Comparison of ENCODE assay signal across 8 mouse cellular contexts in the genomic region with DNA sequence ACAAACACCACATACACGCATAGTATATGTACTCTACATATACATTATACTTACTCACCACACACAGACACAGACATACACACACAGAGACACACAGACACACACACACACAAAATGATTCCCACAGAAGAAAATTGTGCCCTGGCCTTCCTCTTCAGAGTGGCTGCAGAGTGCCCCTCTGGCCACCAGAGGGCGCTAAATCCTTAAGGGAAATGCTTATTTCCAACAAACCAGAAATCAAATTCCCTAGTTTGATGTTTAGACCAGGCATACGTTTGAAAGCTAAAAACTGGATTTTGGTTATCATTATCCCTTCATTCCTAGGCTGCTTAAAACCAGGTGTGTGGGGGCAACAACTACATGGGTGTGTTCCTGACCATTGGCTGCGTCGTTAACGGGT.
DNase-seq lines count a peak whose midpoint lies in the region; ATAC-seq and TF ChIP-seq lines count a peak whose summit lies in the region.

No protein-coding gene starts in this region.

- no peak overlapping the region for H3K27ac ChIP-seq in intestine, embryonic 14.5 days (ENCODE audit: low read depth)
- no peak overlapping the region for H3K27ac ChIP-seq in intestine, embryonic 16.5 days (ENCODE audit: low read length)
- no peak overlapping the region for H3K27ac ChIP-seq in midbrain, postnatal 0 days (ENCODE audit: low read depth, low read length)

- no peaks in the 10 kb centered on the region for H3K9me3 ChIP-seq in intestine, embryonic 14.5 days (ENCODE audit: control insufficient read depth, low read length)
- H3K9me3 ChIP-seq in intestine, embryonic 16.5 days (ENCODE audit: control insufficient read depth, low read length), result no peaks in the 10 kb centered on the region
- H3K9me3 ChIP-seq in G1E (replicated peaks), result no peaks in the 10 kb centered on the region
- H3K9me3 ChIP-seq in midbrain, postnatal 0 days (ENCODE audit: low read length), result no peaks in the 10 kb centered on the region

- peak; percentile 81 for TF ChIP-seq CTCF in G1E (IDR thresholded peaks at IDR 0.05; ENCODE audit: low read depth, low read length)
- peak; percentile 99 for TF ChIP-seq CTCF in midbrain, postnatal 0 days (IDR thresholded peaks at IDR 0.05)

- peaks cover 4% of the 10 kb centered on the region; the same call in 1 of the 2 replicates for H3K4me1 ChIP-seq in intestine, embryonic 14.5 days (replicated peaks; ENCODE audit: control insufficient read depth, insufficient read depth, low read length)
- peaks cover 6% of the 10 kb centered on the region; the same call in 1 of the 2 replicates for H3K4me1 ChIP-seq in intestine, embryonic 16.5 days (ENCODE audit: control insufficient read depth, insufficient read depth, low read length)
- peaks cover 77% of the 10 kb centered on the region for H3K4me1 ChIP-seq in G1E (ENCODE audit: insufficient read depth, low read depth, low read length)
- 0 out of 2 replicates have a peak, but pooled peaks cover 3% of the 10 kb centered on the region for H3K4me1 ChIP-seq in midbrain, postnatal 0 days (ENCODE audit: insufficient read depth, low read length)

- no peak overlapping the region for H3K4me2 ChIP-seq in intestine, embryonic 14.5 days (ENCODE audit: low read length)
- H3K4me2 ChIP-seq in intestine, embryonic 16.5 days (ENCODE audit: low read depth, low read length), result no peak overlapping the region
- no peak overlapping the region for H3K4me2 ChIP-seq in midbrain, postnatal 0 days (ENCODE audit: low read depth, low read length, poor library complexity, severe bottlenecking)

- H3K4me3 ChIP-seq in intestine, embryonic 14.5 days (ENCODE audit: low read depth, low read length), result no peak overlapping the region
- H3K4me3 ChIP-seq in intestine, embryonic 16.5 days (ENCODE audit: low read length), result no peak overlapping the region
- H3K4me3 ChIP-seq in G1E (ENCODE audit: low read depth, low read length), result no peak overlapping the region
- no peak overlapping the region for H3K4me3 ChIP-seq in midbrain, postnatal 0 days (ENCODE audit: low read depth, low read length)

- intact Hi-C loops in gastrocnemius, postnatal 14 days (cut with DNase I; ENCODE audit: low total_unique reads), result loop anchor here (10.0 kb wide), 1 partner anchor 339 kb away; a partner anchor contains a TSS
- intact Hi-C loops in left cerebral cortex, postnatal 14 days (cut with DNase I), result loop anchor here (2.0 kb wide), 1 partner anchor 333 kb away; no protein-coding TSS in a partner anchor

- H3K9ac ChIP-seq in intestine, embryonic 14.5 days (ENCODE audit: low read length), result no peak overlapping the region
- no peak overlapping the region for H3K9ac ChIP-seq in intestine, embryonic 16.5 days (ENCODE audit: low read depth, low read length)
- no peak overlapping the region for H3K9ac ChIP-seq in midbrain, postnatal 0 days (replicated peaks; ENCODE audit: low read length, poor library complexity, severe bottlenecking)

- 0 out of 2 replicates have a peak, but pooled peaks have one; percentile 24 for ATAC-seq in intestine, embryonic 14.5 days (replicated peaks; ENCODE audit: low FRiP score, low TSS enrichment, low read depth)
- ATAC-seq in intestine, embryonic 16.5 days, result no peak
- ATAC-seq in G1E (ENCODE audit: extremely low read depth, insufficient number of reproducible peaks, low FRiP score, poor library complexity, severe bottlenecking), result no peak
- ATAC-seq in midbrain, postnatal 0 days (ENCODE audit: low FRiP score), result no peak

- 43% methylated on average over 6 of the region's 6 CpGs for WGBS in intestine, embryonic 14.5 days
- 44% methylated on average over 6 of the region's 6 CpGs for WGBS in intestine, embryonic 16.5 days
- WGBS in midbrain, postnatal 0 days, result 44% methylated on average over 6 of the region's 6 CpGs

- H3K27me3 ChIP-seq in intestine, embryonic 14.5 days (replicated peaks; ENCODE audit: control insufficient read depth, insufficient read depth, low read length), result no peaks in the 10 kb centered on the region
- H3K27me3 ChIP-seq in intestine, embryonic 16.5 days (replicated peaks; ENCODE audit: control insufficient read depth, insufficient read depth, low read length), result no peaks in the 10 kb centered on the region
- peaks cover 2% of the 10 kb centered on the region; the same call in 1 of the 2 replicates for H3K27me3 ChIP-seq in G1E (ENCODE audit: insufficient read depth, low read length)
- no peaks in the 10 kb centered on the region for H3K27me3 ChIP-seq in midbrain, postnatal 0 days (ENCODE audit: insufficient read depth, low read length)

- peak; percentile 88 for DNase-seq in intestine, embryonic 14.5 days (ENCODE audit: low spot score)
- no peak for DNase-seq in G1E (ENCODE audit: low spot score)
- DNase-seq in cerebellum, adult 8-10 months, result peak; percentile 67
- peak; percentile 59 for DNase-seq in gastrocnemius, postnatal 14 days
- DNase-seq in left cerebral cortex, postnatal 14 days (ENCODE audit: low spot score in 2 of 2), result peak; percentile 76 to 85
- peak; percentile 78 for DNase-seq in midbrain, postnatal 0 days (ENCODE audit: low spot score)
- peak; percentile 71 for DNase-seq in thymus, postnatal 0 days (ENCODE audit: low spot score)

- no peaks in the 10 kb centered on the region for H3K36me3 ChIP-seq in intestine, embryonic 14.5 days (ENCODE audit: control insufficient read depth, insufficient read depth, low read length)
- no peaks in the 10 kb centered on the region for H3K36me3 ChIP-seq in intestine, embryonic 16.5 days (ENCODE audit: control insufficient read depth, insufficient read depth, low read length)
- no peaks in the 10 kb centered on the region for H3K36me3 ChIP-seq in G1E (replicated peaks)
- H3K36me3 ChIP-seq in midbrain, postnatal 0 days (ENCODE audit: insufficient read depth, low read length), result no peaks in the 10 kb centered on the region
